Mouse (Mus musculus): ENCODE measurements around the gene Prickle1.

Prickle1 gene

GRCm38 (mm10) chr15:93594888-93595698 lies 598 bp downstream of the Prickle1 start:
- no peak for DNase-seq (ENCODE audit: extremely low read depth, low read depth)

GRCm38 (mm10) chr15:93594296-93594887 lies 1.3 kb downstream of the Prickle1 start:
- DNase-seq (ENCODE audit: extremely low read depth, low read depth) = no peak

GRCm38 (mm10) chr15:93592596-93592995 lies 3.1 kb downstream of the Prickle1 start:
- no peak for DNase-seq (ENCODE audit: extremely low read depth, low read depth)

- DNase-seq (ENCODE audit: extremely low read depth, low read depth) = no peak
Observed at GRCm38 (mm10) chr15:93591831-93592321, 3.8 kb downstream of the Prickle1 start.

DNA sequence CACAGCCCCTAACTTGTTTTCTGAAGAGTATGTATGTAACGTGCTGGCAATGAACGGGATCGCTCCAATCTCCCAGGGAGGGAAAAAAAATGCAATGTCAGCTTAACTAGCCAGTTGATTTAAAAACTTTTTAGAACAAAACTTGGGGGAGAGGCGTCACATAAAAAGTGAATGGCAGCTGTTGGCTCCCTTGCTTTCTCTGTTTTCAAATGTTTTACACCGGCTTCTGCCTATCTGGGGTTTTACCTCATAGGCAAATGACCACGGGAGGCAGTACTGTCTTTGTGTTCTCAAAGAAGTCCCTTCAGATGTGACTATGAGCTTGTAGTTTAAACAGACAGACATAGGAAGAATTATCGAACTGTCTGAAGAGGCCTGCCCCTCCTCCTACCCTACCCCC lies 4.3 kb downstream of the Prickle1 start:
- no peak for DNase-seq (ENCODE audit: extremely low read depth, low read depth)

- no peak for DNase-seq (ENCODE audit: extremely low read depth, low read depth)
Observed at GRCm38 (mm10) chr15:93588401-93588800, 7.3 kb downstream of the Prickle1 start.

GRCm38 (mm10) chr15:93587660-93588059 lies 8.0 kb downstream of the Prickle1 start:
- DNase-seq (ENCODE audit: extremely low read depth, low read depth) = no peak

DNA sequence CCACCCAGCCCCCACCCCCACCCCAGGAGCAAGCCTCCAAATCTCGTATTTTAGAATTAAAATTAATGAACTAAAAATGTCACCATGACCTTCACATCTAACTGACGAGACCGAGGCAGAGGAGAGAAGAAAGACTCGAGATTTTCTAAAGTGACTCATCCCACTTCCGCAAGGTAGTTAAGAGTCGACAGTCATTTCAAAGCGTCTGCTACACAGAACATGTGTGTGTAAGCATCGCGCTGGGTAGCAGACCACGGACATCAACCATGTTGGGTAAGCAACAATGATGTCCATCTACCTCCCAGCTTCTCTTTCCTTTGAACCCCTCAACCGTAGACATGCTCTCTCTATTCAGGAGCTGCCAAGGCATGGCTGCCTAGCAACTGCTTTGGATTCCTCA lies 12.6 kb downstream of the Prickle1 start:
- no peak for DNase-seq (ENCODE audit: extremely low read depth, low read depth)

GRCm38 (mm10) chr15:93581736-93582135 lies 14.0 kb downstream of the Prickle1 start:
- DNase-seq (ENCODE audit: extremely low read depth, low read depth) = no peak

DNA sequence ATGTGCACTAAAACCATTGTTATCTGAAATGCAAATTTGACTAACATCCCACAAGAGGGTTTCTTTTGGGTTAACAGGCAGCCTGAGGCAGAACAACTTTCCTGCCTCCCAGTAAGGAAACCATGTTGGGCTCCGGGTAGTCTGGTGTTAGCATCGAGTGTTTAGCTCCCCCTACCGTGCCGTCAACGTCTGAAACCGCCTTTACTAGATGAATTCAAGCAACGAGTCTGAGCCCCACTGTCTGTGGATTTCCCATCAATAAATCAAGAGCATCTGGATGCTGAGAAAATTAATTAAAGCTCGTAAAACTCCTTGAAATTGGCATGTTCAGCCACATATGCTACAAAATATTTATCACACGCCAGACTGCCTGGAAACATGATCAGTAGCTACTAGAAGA lies 15.8 kb downstream of the Prickle1 start:
- no peak for DNase-seq (ENCODE audit: extremely low read depth, low read depth)

GRCm38 (mm10) chr15:93579100-93579499 lies 16.6 kb downstream of the Prickle1 start:
- DNase-seq (ENCODE audit: extremely low read depth, low read depth) = no peak

GRCm38 (mm10) chr15:93576361-93576760 lies 19.3 kb downstream of the Prickle1 start:
- no peak for DNase-seq (ENCODE audit: extremely low read depth, low read depth)

- peak; percentile 65 for DNase-seq (ENCODE audit: extremely low read depth, low read depth)
Observed at GRCm38 (mm10) chr15:93575884-93576283, 19.8 kb downstream of the Prickle1 start.

DNA sequence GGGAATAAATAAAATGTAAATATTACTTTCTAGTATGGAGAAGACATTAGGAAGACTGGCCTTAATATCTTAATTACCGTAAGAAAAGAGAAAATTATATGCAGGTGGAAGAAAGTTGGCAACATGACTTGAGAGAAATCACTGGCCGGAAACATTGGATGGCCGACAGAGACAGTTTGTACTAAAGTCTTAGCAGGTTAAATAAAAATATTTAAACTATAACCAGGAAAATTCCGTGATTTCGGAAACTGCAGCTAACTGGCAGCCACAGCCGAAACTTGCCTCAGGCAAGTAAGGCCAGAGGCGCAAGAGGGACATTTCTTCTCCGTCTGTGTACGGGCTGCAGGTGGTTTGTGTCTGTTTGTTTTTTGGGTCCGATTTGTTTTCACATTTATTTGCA lies 22.8 kb downstream of the Prickle1 start:
- DNase-seq (ENCODE audit: extremely low read depth, low read depth) = no peak

- no peak for DNase-seq (ENCODE audit: extremely low read depth, low read depth)
Observed at GRCm38 (mm10) chr15:93570881-93571495, 24.7 kb downstream of the Prickle1 start.

GRCm38 (mm10) chr15:93568911-93569310 lies 26.8 kb downstream of the Prickle1 start:
- DNase-seq (ENCODE audit: extremely low read depth, low read depth) = no peak

GRCm38 (mm10) chr15:93567546-93568307 lies 28.0 kb downstream of the Prickle1 start:
- no peak for DNase-seq (ENCODE audit: extremely low read depth, low read depth)

DNA sequence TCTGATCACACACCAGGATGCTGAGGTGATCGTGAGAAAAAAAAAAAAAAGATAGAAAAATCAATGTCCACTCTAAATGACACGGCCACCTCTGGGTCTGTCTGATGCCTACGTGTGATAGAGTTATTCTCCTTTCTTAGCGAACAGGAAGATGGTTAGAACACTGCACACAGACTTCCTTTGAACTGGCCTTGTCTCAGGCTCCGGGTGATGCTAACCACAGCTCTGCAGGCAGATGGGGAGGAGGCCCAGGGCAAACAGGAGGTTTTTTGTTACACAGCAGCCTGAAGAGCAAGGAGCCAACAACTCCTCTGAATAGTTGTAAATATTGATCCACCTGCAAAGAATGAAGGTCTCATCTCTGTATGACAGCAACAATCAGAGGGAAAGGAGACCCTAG lies 32.2 kb downstream of the Prickle1 start:
- DNase-seq (ENCODE audit: extremely low read depth, low read depth) = no peak

DNA sequence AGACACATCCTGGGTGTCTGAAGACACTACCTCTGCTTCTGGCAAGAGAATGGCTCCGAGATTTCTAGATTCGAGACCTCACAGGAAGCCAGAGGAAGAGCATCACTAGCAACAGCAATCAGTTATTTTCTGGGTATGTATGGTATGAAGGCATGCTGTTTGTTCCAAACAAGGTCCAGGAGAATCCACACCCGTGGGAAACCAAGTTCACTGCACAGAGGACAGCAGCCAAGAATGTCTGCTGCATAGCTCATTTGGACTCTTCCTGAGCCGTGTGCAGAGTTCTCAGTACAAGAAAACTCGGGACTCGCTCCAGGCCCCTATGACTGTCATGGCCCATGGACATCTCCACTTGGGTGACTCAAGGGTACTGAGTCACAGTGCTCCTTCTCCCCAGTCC lies 34.2 kb downstream of the Prickle1 start:
- DNase-seq (ENCODE audit: extremely low read depth, low read depth) = no peak

DNA sequence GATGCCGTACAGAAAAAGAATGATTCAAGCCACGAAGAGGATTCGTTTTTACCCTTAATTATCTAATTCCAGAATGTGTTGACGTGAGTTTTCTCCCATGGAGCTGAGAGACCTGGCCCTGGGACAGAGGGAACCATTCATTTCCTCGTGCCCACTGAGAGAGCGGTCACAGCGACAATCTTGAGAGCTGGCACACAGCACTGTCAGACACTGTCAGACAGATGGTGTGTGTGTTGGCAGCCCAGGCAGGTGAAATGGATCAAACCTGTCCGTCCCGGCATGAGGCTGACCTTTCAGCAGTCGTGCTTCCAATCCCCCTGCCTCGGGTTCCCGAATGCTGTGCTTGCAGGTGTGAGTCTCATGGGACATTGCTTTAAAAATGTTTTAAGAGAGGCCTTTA lies 37.3 kb downstream of the Prickle1 start:
- no peak for DNase-seq (ENCODE audit: extremely low read depth, low read depth)

- DNase-seq (ENCODE audit: extremely low read depth, low read depth) = no peak
Observed at GRCm38 (mm10) chr15:93555719-93556118, 40.0 kb downstream of the Prickle1 start.

Data from MEL-GATA-1-ER (cell line).